Mouse (Mus musculus): Measurements from ENCODE around the gene Vangl2. TPM values are rescaled to one million over a fixed set of nuclear protein-coding genes. Genes with fewer than 3 reads are reported as not detected.

Vangl2 gene
- polyA plus RNA-seq, 1 experiment: 13.4 TPM

- DNase-seq (ENCODE audit: extremely low spot score in 1 of 2, low spot score in 1 of 2): peak in 1 of 2 experiments; percentile 42
Measured at GRCm38 (mm10) chr1:172046410-172046809, 18.2 kb upstream of the Vangl2 start.

- DNase-seq (ENCODE audit: extremely low spot score in 1 of 2, low spot score in 1 of 2): no peak
Measured at GRCm38 (mm10) chr1:172029914-172030313, 1.7 kb upstream of the Vangl2 start.

DNA sequence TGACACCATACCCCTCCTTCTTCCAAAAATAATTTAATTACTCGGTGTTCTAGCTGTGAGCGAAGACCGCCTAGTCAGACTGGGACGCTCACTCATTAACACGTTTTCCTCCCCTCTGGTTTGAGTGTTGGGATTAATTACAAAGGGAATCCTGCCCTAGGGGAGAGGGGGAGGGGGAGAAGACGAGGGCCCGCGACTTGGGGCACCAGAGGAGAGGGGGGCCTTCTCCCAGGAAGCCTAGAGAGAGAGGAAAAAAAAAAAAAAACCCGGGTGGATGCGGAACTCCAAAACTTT, 488 bp downstream of the Vangl2 start:
- no peak for DNase-seq (ENCODE audit: extremely low spot score in 1 of 2, low spot score in 1 of 2)

GRCm38 (mm10) chr1:172027010-172027808, 1.0 kb downstream of the Vangl2 start:
- DNase-seq (ENCODE audit: extremely low spot score in 1 of 2, low spot score in 1 of 2): peak; percentile 33 to 82

GRCm38 (mm10) chr1:172026201-172026901, 1.9 kb downstream of the Vangl2 start:
- no peak for DNase-seq (ENCODE audit: extremely low spot score in 1 of 2, low spot score in 1 of 2)

GRCm38 (mm10) chr1:172025201-172025904, 2.9 kb downstream of the Vangl2 start:
- no peak for DNase-seq (ENCODE audit: extremely low spot score in 1 of 2, low spot score in 1 of 2)

DNA sequence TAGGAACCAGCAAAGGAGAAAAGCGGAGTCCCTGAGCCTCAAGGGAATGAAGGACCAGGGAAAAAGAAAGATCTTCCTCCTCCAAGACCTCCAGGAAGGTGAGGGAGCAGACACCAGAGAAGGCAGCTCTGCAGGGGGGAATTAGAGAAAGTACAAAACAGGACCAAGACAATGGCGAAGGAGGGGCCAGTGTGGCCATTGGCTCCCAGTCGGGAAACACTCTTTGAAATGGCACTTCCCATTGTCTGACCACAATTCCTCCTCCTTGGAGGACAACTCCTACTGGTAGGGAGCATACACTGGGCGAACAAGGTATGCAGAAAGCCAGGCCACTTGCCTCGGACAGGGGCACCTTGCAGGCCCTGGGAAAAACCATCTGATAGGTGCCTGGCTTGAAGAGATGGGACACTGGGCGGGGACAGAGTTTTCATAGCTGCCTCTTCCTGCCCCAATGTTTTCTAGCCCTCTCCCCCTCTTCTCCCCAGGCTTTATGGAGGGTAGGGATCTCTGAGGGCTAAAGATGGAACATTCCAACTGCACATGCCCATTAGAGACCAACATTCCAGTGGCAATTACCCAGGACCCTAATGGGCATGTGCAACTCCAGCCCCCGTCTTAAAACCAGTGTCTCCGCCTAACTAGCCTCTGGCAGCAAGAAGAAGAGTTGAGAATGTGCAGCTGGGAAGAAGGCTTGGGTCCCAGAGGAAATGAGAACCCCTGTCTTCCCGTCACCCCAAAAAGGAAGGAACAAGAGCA, 3.9 kb downstream of the Vangl2 start:
- DNase-seq (ENCODE audit: extremely low spot score in 1 of 2, low spot score in 1 of 2): no peak

GRCm38 (mm10) chr1:172019863-172020521, 8.3 kb downstream of the Vangl2 start:
- peak in 1 of 2 experiments; percentile 45 for DNase-seq (ENCODE audit: extremely low spot score in 1 of 2, low spot score in 1 of 2)

DNA sequence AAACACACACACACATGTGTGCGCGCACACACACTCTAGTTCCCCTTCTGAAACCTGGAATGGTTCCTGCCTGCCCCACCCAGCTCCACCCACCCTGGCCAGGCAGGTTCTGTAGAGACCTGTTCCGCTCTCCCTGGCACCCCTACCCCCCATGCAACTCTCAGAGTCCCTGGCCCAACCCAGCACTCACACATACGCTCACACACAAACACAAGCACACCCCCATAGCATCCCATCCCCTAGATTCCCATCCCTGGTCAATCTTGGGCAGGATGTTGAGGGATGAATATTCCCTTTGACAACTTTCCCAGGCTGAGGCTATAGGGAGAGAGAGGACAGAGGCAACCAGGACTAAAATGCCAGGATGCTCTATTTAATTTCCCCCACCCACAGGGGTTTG, 8.9 kb downstream of the Vangl2 start:
- DNase-seq (ENCODE audit: extremely low spot score in 1 of 2, low spot score in 1 of 2): no peak

DNA sequence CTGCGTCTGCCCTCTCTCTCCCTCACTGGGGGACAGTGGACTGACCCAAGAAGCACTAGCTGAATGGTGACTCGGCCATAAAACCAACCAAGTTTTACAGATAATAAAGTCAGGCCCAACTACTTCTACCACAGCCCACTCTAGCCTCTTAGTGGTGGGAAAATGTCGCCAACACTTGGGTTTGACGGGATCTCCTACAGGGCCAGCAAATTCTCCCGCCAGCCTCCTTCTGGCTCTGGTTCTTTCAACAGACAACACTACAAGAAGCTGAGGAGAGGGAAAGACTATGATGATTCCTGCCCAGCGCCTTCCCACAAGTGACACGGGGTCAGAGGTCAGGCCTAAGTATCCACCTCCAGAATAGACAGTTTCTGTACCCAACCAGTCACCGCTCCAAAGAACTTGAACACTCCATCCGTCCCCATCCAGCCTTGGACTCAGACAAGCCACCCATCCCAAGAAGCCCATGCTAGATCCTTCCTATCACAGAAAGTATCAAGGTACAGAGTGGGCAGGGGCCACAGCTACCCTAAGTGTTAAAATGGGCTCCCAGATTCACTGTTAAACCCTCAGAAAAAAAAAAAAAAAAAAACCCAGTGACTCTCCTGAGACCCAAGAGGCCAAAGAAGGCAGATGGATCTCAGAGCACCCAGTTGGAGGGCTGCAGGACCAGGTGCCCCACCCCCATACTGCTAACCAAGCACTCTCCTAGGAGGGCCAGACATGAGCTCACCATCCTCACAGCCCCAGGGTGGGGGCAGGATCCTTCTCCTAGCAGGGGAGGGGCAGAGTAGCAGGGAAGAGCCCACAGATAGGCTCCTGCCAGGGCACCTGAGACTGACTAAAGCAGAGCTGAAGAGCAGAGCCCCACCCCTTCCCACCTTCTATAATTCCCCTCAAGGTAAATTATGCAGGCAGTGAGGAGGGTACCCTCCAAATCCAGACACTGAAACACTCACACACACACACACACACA, 9.6 kb downstream of the Vangl2 start:
- no peak for DNase-seq (ENCODE audit: extremely low spot score in 1 of 2, low spot score in 1 of 2)

- DNase-seq (ENCODE audit: extremely low spot score in 1 of 2, low spot score in 1 of 2): no peak
Measured at GRCm38 (mm10) chr1:172017517-172018070, 10.7 kb downstream of the Vangl2 start.

- no peak for DNase-seq (ENCODE audit: extremely low spot score in 1 of 2, low spot score in 1 of 2)
Measured at GRCm38 (mm10) chr1:172016660-172017516, 11.4 kb downstream of the Vangl2 start.

DNA sequence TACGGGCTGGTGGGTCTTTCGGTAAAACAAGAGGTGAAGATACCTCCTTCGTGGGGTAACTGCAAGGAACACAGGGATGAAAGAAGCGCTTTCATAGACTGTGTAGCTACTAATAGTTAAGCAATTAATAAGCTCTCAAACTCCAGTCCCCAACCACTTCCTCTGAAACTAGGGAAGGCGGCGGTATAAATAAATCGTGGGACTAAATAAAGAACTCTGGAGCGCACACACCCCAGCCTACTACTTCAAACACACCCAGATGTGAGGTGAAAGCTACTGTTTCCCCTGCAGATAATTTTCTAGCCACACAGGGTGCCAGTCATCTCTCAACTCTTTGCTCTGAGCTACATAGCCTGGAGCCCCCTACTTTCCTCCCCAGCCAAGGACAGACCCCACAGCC, 12.2 kb downstream of the Vangl2 start:
- DNase-seq (ENCODE audit: extremely low spot score in 1 of 2, low spot score in 1 of 2): peak in 1 of 2 experiments; percentile 43

GRCm38 (mm10) chr1:172015312-172015939, 12.8 kb downstream of the Vangl2 start:
- DNase-seq (ENCODE audit: extremely low spot score in 1 of 2, low spot score in 1 of 2): no peak

- DNase-seq (ENCODE audit: extremely low spot score in 1 of 2, low spot score in 1 of 2): no peak
Measured at GRCm38 (mm10) chr1:172014771-172015170, 13.5 kb downstream of the Vangl2 start.

GRCm38 (mm10) chr1:172012030-172012429, 16.2 kb downstream of the Vangl2 start:
- DNase-seq (ENCODE audit: extremely low spot score in 1 of 2, low spot score in 1 of 2): peak in 1 of 2 experiments; percentile 89

GRCm38 (mm10) chr1:172010042-172010824, 18.0 kb downstream of the Vangl2 start:
- no peak for DNase-seq (ENCODE audit: extremely low spot score in 1 of 2, low spot score in 1 of 2)
